Mouse (Mus musculus) bone marrow macrophage, adult 2 months (primary cell): ENCODE results near the gene Hmgb1.

ENCODE experiments used
- CTCF ChIP-seq: IDR thresholded peaks from 2 replicates; pipeline ENCODE4 v1.5.1; 2012; ENCODE audit warnings: low read depth, mild to moderate bottlenecking, low read length, moderate library complexity
- POLR2A ChIP-seq: IDR thresholded peaks from 2 replicates; pipeline ENCODE4 v1.6.1; 2012; ENCODE audit warnings: mild to moderate bottlenecking, low read depth, low read length, borderline replicate concordance

GRCm38 (mm10) chr5:149091256-149091655 is 93.0 kb downstream of the Hmgb1 start:
- TF ChIP-seq POLR2A (no peak), CTCF (no peak)
